Mouse (Mus musculus) stomach, embryonic 15.5 days (tissue): ENCODE measurements around the gene Gabpb2. TPM values are rescaled to one million over a fixed set of nuclear protein-coding genes. Genes with fewer than 3 reads are reported as not detected.

Experiments used
- ATAC-seq: fragments of 200-750 bp; cut with Nextera tagmentation; 2 replicates; pipeline ENCODE4 v1.8.0; 2017; ENCODE audit warnings: low read depth, moderate number of reproducible peaks, moderate TSS enrichment; ENCODE audit not compliant: insufficient read depth, low FRiP score
- H3K27ac ChIP-seq: fragments of 300-500 bp; sonication (generic); 2 replicates; pipeline ENCODE4 v1.5.1; 2015; ENCODE audit warnings: mild to moderate bottlenecking, inconsistent platforms
- H3K27me3 ChIP-seq: fragments of 300-500 bp; sonication (generic); replicated peaks from 2 replicates; pipeline ENCODE4 v1.6.1; 2015; ENCODE audit warnings: inconsistent platforms
- H3K36me3 ChIP-seq: fragments of 300-500 bp; sonication (generic); 2 replicates; pipeline ENCODE4 v1.6.1; 2015; ENCODE audit warnings: inconsistent platforms
- H3K4me1 ChIP-seq: fragments of 300-500 bp; sonication (generic); 2 replicates; pipeline ENCODE4 v1.6.1; 2015; ENCODE audit warnings: inconsistent platforms
- H3K4me2 ChIP-seq: fragments of 300-500 bp; sonication (generic); 2 replicates; pipeline ENCODE4 v1.6.1; 2015; ENCODE audit warnings: mild to moderate bottlenecking, inconsistent platforms
- H3K4me3 ChIP-seq: fragments of 300-500 bp; sonication (generic); replicated peaks from 2 replicates; pipeline ENCODE4 v1.5.1; 2015; ENCODE audit warnings: inconsistent platforms
- H3K9ac ChIP-seq: fragments of 300-500 bp; sonication (generic); 2 replicates; pipeline ENCODE4 v1.6.1; 2015; ENCODE audit warnings: inconsistent platforms
- H3K9me3 ChIP-seq: fragments of 300-500 bp; sonication (generic); 2 replicates; pipeline ENCODE4 v1.6.1; 2016; ENCODE audit warnings: inconsistent platforms
- WGBS: fragments of 180-500 bp; shearing (Covaris S2); methylation state at CpG from one replicate; pipeline ENCODE4 v1.1.7; 2015; 5-methylcytosine and 5-hydroxymethylcytosine counted together
- polyA plus RNA-seq: library from polyadenylated mRNA; unstranded; fragments of >200 nt; fragmentation: Nextera tagmentation; extraction: Ambion mirVana; gene quantifications from 2 replicates; pipeline ENCODE4 v1.2.1, GENCODE M21; 2015

Gene Gabpb2
- polyA plus RNA-seq, 1 experiment from 2014 or later, result 11.4 TPM

DNA sequence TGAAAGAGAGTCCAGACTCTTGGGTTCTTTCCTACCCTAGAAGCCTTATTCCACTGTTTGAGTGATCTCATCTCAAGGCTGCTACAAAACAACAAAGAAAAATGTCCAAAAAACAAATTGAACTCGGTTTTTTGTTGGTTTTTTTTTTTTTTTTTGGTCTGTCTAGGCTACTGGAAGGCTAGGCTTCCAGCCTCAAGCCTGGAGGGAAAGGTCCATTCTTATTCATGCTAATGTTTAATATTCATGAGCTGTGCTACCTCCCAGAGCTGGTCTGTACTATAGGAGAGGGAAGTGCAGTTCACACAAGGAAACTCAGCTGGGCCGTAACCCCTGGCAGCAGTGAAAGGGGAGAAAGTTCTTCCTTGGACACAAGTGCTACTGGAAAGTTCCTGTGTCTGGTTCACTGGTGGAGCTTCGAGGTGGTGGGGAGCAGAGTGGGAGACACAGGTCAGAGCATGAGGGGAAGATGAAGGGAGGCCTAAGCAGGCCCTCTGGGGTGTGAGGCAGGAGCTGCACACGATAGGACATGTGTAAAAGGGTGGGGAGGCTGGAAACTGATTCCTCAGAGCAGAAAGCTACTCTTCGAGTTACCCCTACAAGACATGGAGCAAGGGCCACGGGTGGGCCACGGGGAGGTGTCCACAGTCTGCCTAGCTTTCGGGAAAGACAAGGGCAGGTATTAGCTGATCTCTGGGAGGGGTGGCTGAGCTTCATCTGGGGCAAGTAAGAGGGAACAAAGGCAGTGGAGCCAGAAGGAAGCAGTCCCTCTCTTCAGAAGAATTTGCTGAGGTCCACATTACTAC lies 13.0 kb upstream of the Gabpb2 start:
- 39% methylated on average over 8 of the region's 8 CpGs for WGBS
- ATAC-seq, result no peak
- H3K27ac ChIP-seq, result peak overlapping the region; percentile 98
- H3K9ac ChIP-seq, result peak overlapping the region; percentile 52; the same call in 1 of the 2 replicates
- no peaks in the 10 kb centered on the region for H3K9me3 ChIP-seq
- H3K36me3 ChIP-seq, result peaks cover 38% of the 10 kb centered on the region
- H3K27me3 ChIP-seq, result no peaks in the 10 kb centered on the region
- H3K4me1 ChIP-seq, result peaks cover 36% of the 10 kb centered on the region
- peak overlapping the region; percentile 83 for H3K4me2 ChIP-seq
- peak overlapping the region; percentile 97 for H3K4me3 ChIP-seq

DNA sequence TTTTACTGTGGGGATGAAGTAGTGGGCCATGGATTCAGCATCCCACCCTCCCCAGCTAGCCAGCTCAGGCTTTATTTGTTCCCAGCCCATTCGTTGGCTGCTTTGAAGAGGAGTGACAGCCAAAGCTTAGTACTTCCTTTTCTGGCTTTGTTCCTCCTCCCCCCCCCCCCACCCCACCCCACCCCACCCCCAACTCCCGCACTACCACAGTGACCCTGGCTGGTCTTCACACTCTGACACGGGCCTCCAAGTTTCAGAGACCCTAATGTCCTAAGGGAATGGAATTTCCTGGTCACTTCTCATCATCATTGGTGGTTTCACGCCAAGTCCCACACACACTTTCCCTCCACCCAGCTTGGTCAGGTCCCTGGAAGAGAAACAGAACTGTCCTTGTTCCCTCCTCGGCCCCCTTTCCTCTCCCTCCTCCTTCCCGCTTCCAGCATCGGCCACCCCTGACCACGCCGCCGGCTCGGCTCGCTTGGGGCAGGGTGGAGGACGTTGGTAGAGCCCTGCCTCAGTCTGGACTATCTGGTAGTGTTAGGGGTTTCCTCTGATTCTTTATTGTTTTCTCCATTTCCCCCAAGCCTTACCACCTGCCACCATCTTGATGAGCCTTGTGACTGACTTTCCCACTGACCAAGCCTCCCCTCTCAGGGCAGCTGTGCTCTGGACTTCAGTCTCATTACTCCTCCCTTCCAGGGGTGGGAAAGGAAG lies 12.2 kb upstream of the Gabpb2 start:
- Histone ChIP-seq H3K4me2 (peak overlapping the region; percentile 83), H3K9me3 (no peaks in the 10 kb centered on the region), H3K27me3 (no peaks in the 10 kb centered on the region), H3K36me3 (peaks cover 38% of the 10 kb centered on the region), H3K27ac (peak overlapping the region; percentile 98), H3K9ac (peak overlapping the region; percentile 99), H3K4me1 (peaks cover 36% of the 10 kb centered on the region), H3K4me3 (peak overlapping the region; percentile 97)
- ATAC-seq, result 0 out of 2 replicates have a peak, but pooled peaks have one; percentile 13
- WGBS, result 2% methylated on average over 13 of the region's 13 CpGs

DNA sequence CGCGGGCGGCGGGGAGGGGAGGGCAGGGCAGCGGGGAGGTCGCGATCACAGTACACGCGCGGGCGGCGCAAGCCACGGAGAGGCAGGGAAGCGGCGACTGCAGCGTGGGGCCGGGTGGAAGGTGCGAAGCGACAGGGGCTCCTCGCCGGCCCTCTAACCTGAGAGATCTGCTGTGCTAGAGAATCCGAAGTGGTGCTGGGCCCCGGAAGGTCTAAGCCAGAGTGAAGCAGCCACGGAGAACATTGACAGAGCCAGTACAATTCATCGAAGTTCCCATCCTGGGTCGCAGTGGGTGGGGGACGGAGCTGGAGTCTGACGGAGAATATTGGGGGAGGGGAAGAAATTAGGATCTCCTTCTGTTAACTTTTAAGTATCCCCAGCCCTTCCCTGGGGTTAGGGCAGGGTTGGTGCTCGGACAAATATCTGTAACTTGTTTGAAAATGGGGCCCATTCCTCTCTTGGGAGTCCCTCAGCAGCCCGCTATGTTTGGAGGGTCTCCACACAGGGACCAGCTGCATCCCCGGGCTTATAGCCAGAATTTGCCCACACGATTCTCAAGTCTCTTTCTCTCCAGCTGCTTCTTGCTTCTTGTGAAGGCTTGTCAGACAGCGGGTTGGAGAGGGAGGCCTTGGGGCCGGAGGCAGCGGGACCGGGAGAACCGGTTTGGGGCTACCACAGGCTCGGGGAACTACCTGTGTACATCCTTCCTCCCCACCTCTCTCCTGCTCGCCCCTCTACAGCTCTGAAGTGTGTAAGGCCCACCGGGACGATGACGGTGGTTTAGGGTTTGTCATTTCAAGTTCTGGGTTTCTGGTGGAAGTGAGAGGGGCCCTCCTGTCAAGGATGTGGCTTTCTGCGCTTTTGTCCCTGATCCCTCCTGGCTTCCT lies 11.4 kb upstream of the Gabpb2 start:
- peak overlapping the region; percentile 99 for H3K9ac ChIP-seq
- H3K36me3 ChIP-seq, result peaks cover 33% of the 10 kb centered on the region
- peak overlapping the region; percentile 97 for H3K4me3 ChIP-seq
- under 1% methylated on average over 43 of the region's 43 CpGs for WGBS
- H3K27ac ChIP-seq, result peak overlapping the region; percentile 98
- ATAC-seq, result peak; percentile 41; the same call in 1 of the 2 replicates
- H3K4me2 ChIP-seq, result peak overlapping the region; percentile 83
- H3K27me3 ChIP-seq, result no peaks in the 10 kb centered on the region
- peaks cover 36% of the 10 kb centered on the region for H3K4me1 ChIP-seq
- no peaks in the 10 kb centered on the region for H3K9me3 ChIP-seq

GRCm38 (mm10) chr3:95228148-95228893 lies 10.6 kb upstream of the Gabpb2 start, which contains the start of gene Cdc42se1:
Gene Cdc42se1, plus strand, starts transcription at chr3:95228732.
- H3K36me3 ChIP-seq, result peaks cover 29% of the 10 kb centered on the region
- H3K9ac ChIP-seq, result peak within 1 kb of the TSS; percentile 99
- under 1% methylated on average over 64 of the region's 64 CpGs for whole genome bisulfite sequencing
- no peaks in the 10 kb centered on the region for H3K9me3 ChIP-seq
- ATAC-seq, result peak; percentile 84
- H3K27me3 ChIP-seq, result no peaks in the 10 kb centered on the region
- H3K4me2 ChIP-seq, result peak within 1 kb of the TSS; percentile 83
- peak within 1 kb of the TSS; percentile 98 for H3K27ac ChIP-seq
- peak within 1 kb of the TSS; percentile 97 for H3K4me3 ChIP-seq
- H3K4me1 ChIP-seq, result peaks cover 36% of the 10 kb centered on the region

DNA sequence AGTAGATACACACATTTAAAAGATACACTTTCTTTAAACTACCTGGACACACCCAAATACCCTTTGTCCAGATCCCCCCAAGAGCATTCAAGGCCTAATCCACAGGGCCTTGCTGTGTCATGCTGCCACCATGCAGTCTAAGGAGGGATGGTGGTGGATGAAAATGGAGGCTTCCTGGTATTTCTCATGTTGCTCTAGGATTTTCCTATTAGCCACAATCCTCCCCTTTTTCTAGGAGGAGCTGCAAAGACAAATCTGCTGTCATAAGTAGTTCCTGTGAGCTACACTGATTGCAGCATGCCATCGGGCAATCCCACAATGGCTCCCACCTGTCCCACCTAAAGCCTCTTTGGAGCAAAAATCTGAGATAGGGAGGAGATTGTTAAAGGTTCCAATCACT lies 9.5 kb upstream of the Gabpb2 start:
- Histone ChIP-seq H3K9ac (peak overlapping the region; percentile 22; the same call in 1 of the 2 replicates), H3K9me3 (no peaks in the 10 kb centered on the region), H3K4me1 (peaks cover 33% of the 10 kb centered on the region), H3K27me3 (no peaks in the 10 kb centered on the region), H3K4me3 (peak overlapping the region; percentile 97), H3K4me2 (peak overlapping the region; percentile 83), H3K36me3 (peaks cover 19% of the 10 kb centered on the region), H3K27ac (no peak overlapping the region)
- WGBS, result 17% methylated on average over 1 of the region's 1 CpGs
- ATAC-seq, result no peak

- Histone ChIP-seq H3K4me1 (peaks cover 11% of the 10 kb centered on the region; the same call in 1 of the 2 replicates), H3K27ac (no peak overlapping the region), H3K36me3 (peaks cover 13% of the 10 kb centered on the region), H3K4me3 (no peak overlapping the region), H3K9me3 (no peaks in the 10 kb centered on the region), H3K4me2 (no peak overlapping the region), H3K27me3 (no peaks in the 10 kb centered on the region), H3K9ac (no peak overlapping the region)
- no peak for ATAC-seq
- 41% methylated on average over 6 of the region's 6 CpGs for WGBS
These were observed 6.6 kb upstream of the Gabpb2 start for GRCm38 (mm10) chr3:95224295-95224694.

GRCm38 (mm10) chr3:95223041-95223440 lies 5.3 kb upstream of the Gabpb2 start:
- WGBS, result 93% methylated on average over 2 of the region's 2 CpGs
- Histone ChIP-seq H3K9me3 (no peaks in the 10 kb centered on the region), H3K4me2 (no peak overlapping the region), H3K4me1 (peaks cover 11% of the 10 kb centered on the region; the same call in 1 of the 2 replicates), H3K36me3 (peaks cover 13% of the 10 kb centered on the region), H3K27ac (no peak overlapping the region), H3K9ac (no peak overlapping the region), H3K4me3 (no peak overlapping the region), H3K27me3 (no peaks in the 10 kb centered on the region)
- no peak for ATAC-seq

- ATAC-seq, result no peak
These were observed 886 bp upstream of the Gabpb2 start for GRCm38 (mm10) chr3:95218466-95219137.

GRCm38 (mm10) chr3:95216655-95217254 lies 961 bp downstream of the Gabpb2 start:
- peak overlapping the region; percentile 100 for H3K27ac ChIP-seq
- peak overlapping the region; percentile 75 for H3K4me2 ChIP-seq
- H3K27me3 ChIP-seq, result no peaks in the 10 kb centered on the region
- peak; percentile 27 for ATAC-seq
- H3K9me3 ChIP-seq, result no peaks in the 10 kb centered on the region
- 14% methylated on average over 4 of the region's 4 CpGs for WGBS
- 0 out of 2 replicates have a peak, but pooled peaks cover 7% of the 10 kb centered on the region for H3K4me1 ChIP-seq
- H3K4me3 ChIP-seq, result peak overlapping the region; percentile 82
- H3K9ac ChIP-seq, result peak overlapping the region; percentile 85; the same call in 1 of the 2 replicates
- H3K36me3 ChIP-seq, result 0 out of 2 replicates have a peak, but pooled peaks cover 14% of the 10 kb centered on the region

More at GRCm38 (mm10) chr3:95218466-95219137, 886 bp upstream of the Gabpb2 start:
- H3K36me3 ChIP-seq, result peaks cover 14% of the 10 kb centered on the region; the same call in 1 of the 2 replicates
- no peak overlapping the region; the same call in 1 of the 2 replicates for H3K9ac ChIP-seq
- peak overlapping the region; percentile 82 for H3K4me3 ChIP-seq
- H3K27me3 ChIP-seq, result no peaks in the 10 kb centered on the region
- peak overlapping the region; percentile 100 for H3K27ac ChIP-seq
- WGBS, result 72% methylated on average over 6 of the region's 6 CpGs
- H3K4me2 ChIP-seq, result peak overlapping the region; percentile 75
- 0 out of 2 replicates have a peak, but pooled peaks cover 7% of the 10 kb centered on the region for H3K4me1 ChIP-seq
- no peaks in the 10 kb centered on the region for H3K9me3 ChIP-seq

DNA sequence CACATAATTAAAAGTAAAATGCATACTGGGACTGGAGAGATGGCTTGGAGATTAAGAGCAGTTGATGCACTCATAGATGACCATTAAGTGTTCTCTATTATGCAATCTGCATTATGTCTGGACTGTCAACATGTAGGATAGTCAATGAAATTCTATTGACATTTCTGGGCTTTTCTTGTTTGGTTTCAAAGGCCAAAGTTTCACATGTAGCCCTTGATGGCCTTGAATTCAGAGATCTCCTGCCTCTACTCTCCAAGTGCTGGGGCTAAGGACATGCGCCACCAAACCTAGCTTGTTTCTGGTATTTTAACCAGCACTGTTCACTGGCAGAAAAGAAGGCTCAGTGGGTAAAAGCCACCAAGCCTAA lies 4.1 kb downstream of the Gabpb2 start:
- Histone ChIP-seq H3K4me1 (0 out of 2 replicates have a peak, but pooled peaks cover 7% of the 10 kb centered on the region), H3K9ac (no peak overlapping the region), H3K36me3 (0 out of 2 replicates have a peak, but pooled peaks cover 11% of the 10 kb centered on the region), H3K27me3 (no peaks in the 10 kb centered on the region), H3K9me3 (no peaks in the 10 kb centered on the region), H3K4me2 (no peak overlapping the region), H3K4me3 (no peak overlapping the region), H3K27ac (no peak overlapping the region)
- ATAC-seq, result no peak
- 94% methylated on average over 1 of the region's 1 CpGs for WGBS
